Mouse (Mus musculus): Measurements from ENCODE around the gene Zfp472.

DNA sequence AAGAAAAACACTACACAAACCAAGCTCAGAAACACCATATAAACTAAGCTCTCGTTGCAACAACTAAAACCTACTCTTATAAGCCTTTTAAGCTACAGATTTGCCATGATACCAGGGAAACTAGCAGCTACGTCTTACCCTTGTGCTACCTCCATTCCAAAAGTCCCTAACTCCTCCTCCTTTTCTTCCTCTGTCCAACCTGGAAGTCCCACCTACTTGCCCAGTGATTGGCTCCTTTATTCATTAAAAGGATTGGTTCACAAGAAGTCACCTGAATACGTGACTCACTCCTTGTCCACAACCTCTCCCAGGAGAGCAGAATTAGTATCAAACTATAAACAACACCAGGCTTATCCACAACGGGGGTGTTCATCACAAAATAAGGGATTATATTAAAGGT is 20.7 kb downstream of the Zfp472 start:
- no peak for TF ChIP-seq CTCF (IDR thresholded peaks at IDR 0.05; ENCODE audit: extremely low read depth, insufficient read length, insufficient replicate concordance, low read depth, low read length)
- no peak for TF ChIP-seq POLR2A (IDR thresholded peaks at IDR 0.05; ENCODE audit: low read depth, low read length)
